Mouse (Mus musculus) kidney, postnatal 36 days (tissue): Measurements from ENCODE around the gene Sf3b5.
A peak's percentile ranks its signal among the peaks of the same experiment; 100 is the strongest.
"Not testable (repeated sequence)": the region's sequence is repeated elsewhere in the genome, so short reads cannot be mapped to it uniquely, and the experiment has no call there.

ENCODE experiments used
- DNase-seq, 2 experiments: peaks; one replicate each; pipeline ENCODE4 v3.0.0; 2021 to 2022; ENCODE audit warnings: mixed read lengths in 2 of 2

Sf3b5 gene

DNA sequence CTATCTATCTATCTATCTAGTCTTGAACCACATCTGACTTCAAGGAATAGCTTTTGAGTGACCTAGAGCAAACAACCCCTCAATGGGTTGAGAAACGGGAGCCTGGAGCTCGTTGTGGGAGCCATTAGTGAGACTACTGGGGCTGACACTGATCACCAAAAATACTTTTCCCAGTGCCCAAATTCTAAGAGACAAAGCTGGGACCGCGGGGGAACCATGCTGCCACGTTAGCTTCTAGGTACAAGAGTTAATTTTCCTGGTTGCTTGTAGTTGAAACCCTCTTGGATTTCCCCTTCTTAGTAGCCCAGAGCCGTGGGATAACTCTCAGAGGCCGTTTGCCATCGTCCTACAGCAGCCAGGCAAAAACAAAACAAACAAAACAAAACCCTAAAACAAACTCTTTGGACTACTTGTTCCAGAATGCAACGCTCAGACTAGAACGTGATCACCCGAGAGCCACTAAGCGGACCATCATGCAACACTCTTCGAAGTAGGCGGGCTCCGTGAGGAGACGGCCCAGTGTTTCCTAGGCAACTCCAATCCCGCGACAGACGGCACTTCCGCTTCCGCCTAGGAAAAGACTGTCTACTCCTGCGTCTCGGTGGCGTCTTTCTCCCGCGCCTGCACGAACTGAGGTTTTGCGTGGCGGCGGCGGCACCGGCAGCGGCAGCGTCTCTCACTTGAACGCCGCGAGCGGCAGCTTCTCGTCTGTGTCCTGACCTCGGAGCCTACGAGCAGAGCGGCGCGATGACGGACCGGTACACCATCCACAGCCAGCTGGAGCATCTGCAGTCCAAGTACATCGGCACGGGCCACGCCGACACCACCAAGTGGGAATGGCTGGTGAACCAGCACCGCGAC, 3.0 kb downstream of the Sf3b5 start:
- peak; percentile 95 to 97 for DNase-seq

DNA sequence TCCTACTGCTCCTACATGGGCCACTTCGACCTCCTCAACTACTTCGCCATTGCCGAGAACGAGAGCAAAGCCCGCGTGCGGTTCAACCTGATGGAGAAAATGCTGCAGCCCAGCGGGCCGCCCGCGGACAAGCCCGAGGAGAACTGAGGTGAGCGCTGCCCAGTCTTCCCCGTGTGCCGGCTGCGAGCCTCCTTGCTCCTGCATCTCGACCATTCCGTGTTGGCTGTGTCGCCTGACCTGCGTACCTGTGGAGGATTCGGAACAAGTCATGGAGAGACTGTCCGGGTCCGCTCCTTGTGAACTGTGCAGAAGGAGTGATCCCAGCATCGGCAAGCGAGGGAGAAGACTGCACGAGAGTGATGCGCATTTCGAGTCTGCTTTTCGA, 3.6 kb downstream of the Sf3b5 start:
- DNase-seq = no peak

GRCm38 (mm10) chr10:13014026-13014425, 8.9 kb downstream of the Sf3b5 start:
- no peak for DNase-seq

GRCm38 (mm10) chr10:13016573-13016972, 11.4 kb downstream of the Sf3b5 start:
- DNase-seq = peak; percentile 69 to 75

GRCm38 (mm10) chr10:13018510-13018909, 13.4 kb downstream of the Sf3b5 start:
- DNase-seq = peak in 1 of 2 experiments; percentile 62

DNA sequence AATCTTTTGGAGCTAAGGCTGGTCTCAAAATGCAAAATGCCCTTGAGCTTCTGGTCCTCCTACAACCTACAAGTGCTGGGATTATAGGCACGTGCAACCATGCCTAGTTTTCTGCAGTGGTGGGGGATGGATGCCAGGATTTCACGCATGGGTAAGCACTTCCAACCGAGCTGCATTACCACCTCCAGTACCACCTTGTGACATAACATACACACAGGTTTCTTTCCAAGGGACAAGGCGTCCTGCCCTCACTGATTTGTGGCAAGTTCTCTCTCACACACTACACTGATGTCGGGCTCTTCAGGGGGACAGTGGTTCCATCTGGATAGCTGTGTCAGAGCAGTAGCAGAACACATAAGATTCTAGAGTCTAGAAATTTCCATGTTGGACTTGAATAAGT, 13.9 kb downstream of the Sf3b5 start:
- DNase-seq = no peak

DNA sequence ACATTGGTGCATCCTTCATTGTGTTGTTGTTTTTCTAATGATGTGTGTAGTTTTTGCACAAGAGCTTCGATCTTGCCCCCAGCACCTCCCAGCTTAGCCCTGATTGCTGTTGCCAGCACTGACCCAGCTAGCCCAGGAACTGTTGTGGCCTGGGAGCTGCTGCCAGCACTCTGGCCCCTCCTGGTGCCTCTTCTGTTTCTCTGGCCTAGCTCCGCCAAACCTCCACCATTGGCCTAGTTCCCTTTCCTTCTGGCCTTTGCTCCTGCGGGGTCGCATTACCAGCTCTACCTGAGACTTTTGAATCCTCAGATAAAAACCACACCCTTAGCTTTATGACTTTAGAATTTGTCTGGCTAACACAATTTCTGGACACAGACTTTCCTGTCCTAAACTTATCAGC, 17.0 kb downstream of the Sf3b5 start:
- no peak for DNase-seq

- DNase-seq = not testable (repeated sequence)
Measured at GRCm38 (mm10) chr10:13023985-13024384, 18.8 kb downstream of the Sf3b5 start.

DNA sequence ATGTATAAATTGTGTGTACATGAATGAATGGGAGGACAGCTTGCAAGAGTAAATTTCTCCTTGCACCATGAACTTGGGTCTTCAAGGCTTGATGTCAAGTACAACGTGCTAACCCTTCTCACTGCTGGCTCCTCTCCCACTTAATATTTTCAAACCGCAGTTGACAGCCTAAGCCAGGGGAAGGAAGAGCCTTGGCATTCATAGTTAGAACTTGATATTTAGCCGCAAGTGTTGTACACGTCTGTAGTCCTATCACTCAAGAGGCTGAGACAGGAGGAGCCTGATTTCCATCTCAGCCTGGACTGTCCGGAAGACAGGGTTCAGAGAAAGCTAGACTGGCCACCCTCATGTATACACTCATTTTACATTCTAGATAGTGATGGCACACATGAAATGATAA, 22.6 kb downstream of the Sf3b5 start:
- DNase-seq = no peak

- no peak for DNase-seq
Measured at GRCm38 (mm10) chr10:13028215-13028614, 23.1 kb downstream of the Sf3b5 start.

- DNase-seq = no peak
Measured at GRCm38 (mm10) chr10:13029416-13029815, 24.3 kb downstream of the Sf3b5 start.

DNA sequence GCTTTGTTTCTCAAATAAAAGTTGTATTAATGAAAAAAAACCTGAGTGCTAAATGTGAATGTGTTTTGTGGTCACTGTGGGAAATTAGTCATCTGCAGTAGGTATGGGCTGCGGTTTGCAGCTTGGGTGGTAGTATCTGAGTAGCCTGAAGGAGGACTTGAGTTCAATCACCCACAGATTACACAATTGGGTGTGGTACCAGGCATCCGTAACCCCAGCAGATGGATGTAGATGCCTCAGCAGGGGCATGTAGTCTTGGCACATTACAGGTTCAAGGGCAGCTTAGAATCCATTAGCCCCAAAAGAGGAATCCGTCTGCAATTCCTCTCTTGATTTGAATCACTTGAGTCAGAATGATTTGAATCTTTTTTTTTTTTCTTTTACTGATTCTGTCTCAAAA, 30.1 kb downstream of the Sf3b5 start:
- DNase-seq = no peak

- no peak for DNase-seq
Measured at GRCm38 (mm10) chr10:13039637-13040174, 34.6 kb downstream of the Sf3b5 start.

DNA sequence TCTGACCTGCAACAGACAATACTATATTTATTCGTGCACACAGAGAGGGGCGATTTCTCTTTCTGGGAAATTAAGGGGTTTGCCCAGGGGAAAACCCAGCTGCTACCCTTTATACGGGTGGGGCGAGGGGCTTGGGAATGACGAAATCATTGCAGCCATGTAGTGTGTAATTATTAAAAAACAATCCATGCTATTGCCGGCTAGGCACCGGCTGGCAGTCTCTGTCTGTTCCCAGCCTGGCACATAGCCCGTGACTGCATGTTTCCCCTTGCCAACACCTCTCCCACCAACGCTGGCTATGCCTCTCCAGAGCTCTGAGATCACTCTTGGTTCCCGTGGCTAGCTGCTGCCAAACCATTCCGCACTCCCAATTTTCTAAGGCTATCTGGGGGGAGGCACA, 39.5 kb downstream of the Sf3b5 start:
- DNase-seq = no peak

- no peak for DNase-seq
Measured at GRCm38 (mm10) chr10:13047816-13048215, 42.7 kb downstream of the Sf3b5 start.

GRCm38 (mm10) chr10:13056863-13057381, 51.8 kb downstream of the Sf3b5 start:
- DNase-seq = no peak
